Mouse (Mus musculus): ENCODE measurements around the gene Cbx5. TPM values are rescaled to one million over a fixed set of nuclear protein-coding genes. Genes with fewer than 3 reads are reported as not detected.

Cbx5 gene
- total and polyA plus RNA-seq, 3 experiments: 94.9 to 171 (median 128) TPM

- no peak overlapping the region for H3K4me2 ChIP-seq (ENCODE audit: insufficient read depth, low read depth, poor library complexity, severe bottlenecking)
- in situ Hi-C loops (cut with MboI; ENCODE audit: low pct_ligation_motif_present, low pct_unique_long_range_greater_than_20kb, low sequenced_read_pairs): no loop called here
Measured at GRCm38 (mm10) chr15:103245616-103246015, 6.0 kb upstream of the Cbx5 start.

GRCm38 (mm10) chr15:103242885-103243284 lies 3.3 kb upstream of the Cbx5 start:
- in situ Hi-C loops (cut with MboI; ENCODE audit: low pct_ligation_motif_present, low pct_unique_long_range_greater_than_20kb, low sequenced_read_pairs): no loop called here
- Histone ChIP-seq H3K9ac (ENCODE audit: insufficient read depth, low read depth) (peak overlapping the region; percentile 96), H3K79me2 (replicated peaks; ENCODE audit: control insufficient read depth, extremely low read depth, insufficient read depth, poor library complexity, severe bottlenecking) (peaks cover 53% of the 10 kb centered on the region), H3K4me1 (ENCODE audit: control insufficient read depth in 1 of 2, insufficient read depth in 2 of 2) (peaks cover 0 to 23% of the 10 kb centered on the region in 2 experiments; a peak in 2 of 4 replicates), H3K4me2 (ENCODE audit: insufficient read depth, low read depth, poor library complexity, severe bottlenecking) (peak overlapping the region; percentile 97), H3K4me3 (replicated peaks in 1 of 3; ENCODE audit: low read depth in 2 of 3, low read length in 2 of 3, poor library complexity in 1 of 3) (peak overlapping the region; percentile 59 to 77 (median 74)), H3K9me3 (replicated peaks; ENCODE audit: low read length) (no peaks in the 10 kb centered on the region), H3K36me3 (replicated peaks in 1 of 2; ENCODE audit: control insufficient read depth in 1 of 2, insufficient read depth in 1 of 2, low read length in 1 of 2) (peaks cover 48 to 62% of the 10 kb centered on the region in 2 experiments), H3K27me3 (replicated peaks) (no peaks in the 10 kb centered on the region), H3K27ac (ENCODE audit: insufficient read depth, low read depth) (no peak overlapping the region)
- dilution Hi-C loops (cut with MboI; ENCODE audit: extremely low pct_ligation_motif_present, extremely low pct_unique_long_range_greater_than_20kb, low sequenced_read_pairs): no loop called here
- DNase-seq (ENCODE audit: extremely low read depth): no peak
- TF ChIP-seq USF1 (IDR thresholded peaks at IDR 0.05; ENCODE audit: low read depth, low read length) (no peak), EP300 (IDR thresholded peaks at IDR 0.05; ENCODE audit: low read length) (no peak), POLR2AphosphoS2 (IDR thresholded peaks at IDR 0.05; ENCODE audit: low read depth, low read length) (peak; percentile 13; the same call in 1 of the 2 replicates), MXI1 (IDR thresholded peaks at IDR 0.05; ENCODE audit: low read depth, low read length) (0 out of 2 replicates have a peak, but pooled peaks have one; percentile 32), E2F4 (IDR thresholded peaks at IDR 0.05; ENCODE audit: insufficient replicate concordance, low read depth, low read length) (no peak), CHD1 (IDR thresholded peaks at IDR 0.05; ENCODE audit: low read depth, low read length) (no peak), KAT2A (IDR thresholded peaks at IDR 0.05; ENCODE audit: insufficient replicate concordance, low read length) (no peak), TCF12 (IDR thresholded peaks at IDR 0.05; ENCODE audit: low read depth, low read length) (no peak), ELF1 (IDR thresholded peaks at IDR 0.05; ENCODE audit: low read depth, low read length) (no peak), JUN (IDR thresholded peaks at IDR 0.05; ENCODE audit: insufficient read depth, low read depth, low read length) (no peak), POLR2A (IDR thresholded peaks at IDR 0.05; ENCODE audit: low read depth, low read length) (peak; percentile 17; the same call in 1 of the 2 replicates), ZNF384 (IDR thresholded peaks at IDR 0.05; ENCODE audit: low read depth, low read length) (no peak), TBP (conservative IDR thresholded peaks at IDR 0.05; ENCODE audit: low read depth, low read length) (no peak), MAFK (IDR thresholded peaks at IDR 0.05; ENCODE audit: insufficient replicate concordance, low read length) (no peak), MYC (IDR thresholded peaks at IDR 0.05; ENCODE audit: low read depth, low read length) (no peak), ETS1 (conservative IDR thresholded peaks at IDR 0.05; ENCODE audit: low read depth, low read length) (no peak), MAX (IDR thresholded peaks at IDR 0.05; ENCODE audit: low read length) (no peak), RAD21 (IDR thresholded peaks at IDR 0.05; ENCODE audit: low read depth, low read length) (no peak), JUND (conservative IDR thresholded peaks at IDR 0.05; ENCODE audit: low read depth, low read length) (no peak)

More at GRCm38 (mm10) chr15:103245616-103246015, 6.0 kb upstream of the Cbx5 start:
- dilution Hi-C loops (cut with MboI; ENCODE audit: extremely low pct_ligation_motif_present, extremely low pct_unique_long_range_greater_than_20kb, low sequenced_read_pairs): no loop called here
- Histone ChIP-seq H3K27ac (ENCODE audit: insufficient read depth, low read depth) (no peak overlapping the region), H3K4me1 (ENCODE audit: control insufficient read depth in 1 of 2, insufficient read depth in 2 of 2) (peaks cover 0 to 23% of the 10 kb centered on the region in 2 experiments; a peak in 2 of 4 replicates), H3K9ac (ENCODE audit: insufficient read depth, low read depth) (no peak overlapping the region), H3K4me3 (replicated peaks in 1 of 3; ENCODE audit: low read depth in 2 of 3, low read length in 2 of 3, poor library complexity in 1 of 3) (no peak overlapping the region), H3K9me3 (replicated peaks; ENCODE audit: low read length) (no peaks in the 10 kb centered on the region), H3K36me3 (replicated peaks in 1 of 2; ENCODE audit: control insufficient read depth in 1 of 2, insufficient read depth in 1 of 2, low read length in 1 of 2) (peaks cover 58 to 79% of the 10 kb centered on the region in 2 experiments), H3K27me3 (replicated peaks) (no peaks in the 10 kb centered on the region), H3K79me2 (replicated peaks; ENCODE audit: control insufficient read depth, extremely low read depth, insufficient read depth, poor library complexity, severe bottlenecking) (peaks cover 44% of the 10 kb centered on the region)
- TF ChIP-seq ZC3H11A (IDR thresholded peaks at IDR 0.05; ENCODE audit: low read depth, low read length): no peak
- TF ChIP-seq PAX5 (IDR thresholded peaks at IDR 0.05; ENCODE audit: low read length): no peak
- TF ChIP-seq CHD1 (IDR thresholded peaks at IDR 0.05; ENCODE audit: low read depth, low read length): 0 out of 2 replicates have a peak, but pooled peaks have one; percentile 72
- no peak for TF ChIP-seq RCOR1 (conservative IDR thresholded peaks at IDR 0.05; ENCODE audit: low read depth, low read length)
- peak; percentile 52; the same call in 1 of the 2 replicates for TF ChIP-seq POLR2A (IDR thresholded peaks at IDR 0.05; ENCODE audit: low read depth, low read length)
- no peak for TF ChIP-seq SMC3 (IDR thresholded peaks at IDR 0.05; ENCODE audit: low read depth, low read length)
- TF ChIP-seq POLR2AphosphoS2 (IDR thresholded peaks at IDR 0.05; ENCODE audit: low read depth, low read length): peak; percentile 88; the same call in 1 of the 2 replicates
- TF ChIP-seq TCF12 (IDR thresholded peaks at IDR 0.05; ENCODE audit: low read depth, low read length): no peak
- no peak for TF ChIP-seq MXI1 (IDR thresholded peaks at IDR 0.05; ENCODE audit: low read depth, low read length)
- TF ChIP-seq ZMIZ1 (IDR thresholded peaks at IDR 0.05; ENCODE audit: low read depth, low read length): peak; percentile 89
- TF ChIP-seq UBTF (IDR thresholded peaks at IDR 0.05; ENCODE audit: low read depth, low read length): no peak
- no peak for TF ChIP-seq CTCF (conservative IDR thresholded peaks at IDR 0.05 in 1 of 2, IDR thresholded peaks at IDR 0.05 in 1 of 2; ENCODE audit: low read depth in 2 of 2, low read length in 2 of 2)
- peak; percentile 43; the same call in 1 of the 2 replicates for TF ChIP-seq SIN3A (IDR thresholded peaks at IDR 0.05; ENCODE audit: low read length)
- TF ChIP-seq NELFE (IDR thresholded peaks at IDR 0.05; ENCODE audit: low read depth, low read length): 0 out of 2 replicates have a peak, but pooled peaks have one; percentile 35
- TF ChIP-seq BHLHE40 (IDR thresholded peaks at IDR 0.05; ENCODE audit: low read depth, low read length): no peak
- no peak for TF ChIP-seq MAX (IDR thresholded peaks at IDR 0.05; ENCODE audit: low read length)
- TF ChIP-seq TBP (conservative IDR thresholded peaks at IDR 0.05; ENCODE audit: low read depth, low read length): no peak
- no peak for TF ChIP-seq KAT2A (IDR thresholded peaks at IDR 0.05; ENCODE audit: insufficient replicate concordance, low read length)
- TF ChIP-seq USF2 (conservative IDR thresholded peaks at IDR 0.05; ENCODE audit: low read depth, low read length): no peak
- TF ChIP-seq JUN (IDR thresholded peaks at IDR 0.05; ENCODE audit: insufficient read depth, low read depth, low read length): no peak
- TF ChIP-seq ZKSCAN1 (IDR thresholded peaks at IDR 0.05; ENCODE audit: borderline replicate concordance, low read depth, low read length): no peak
- no peak for TF ChIP-seq RAD21 (IDR thresholded peaks at IDR 0.05; ENCODE audit: low read depth, low read length)
- TF ChIP-seq ELF1 (IDR thresholded peaks at IDR 0.05; ENCODE audit: low read depth, low read length): no peak
- no peak for TF ChIP-seq E2F4 (IDR thresholded peaks at IDR 0.05; ENCODE audit: insufficient replicate concordance, low read depth, low read length)
- TF ChIP-seq EP300 (IDR thresholded peaks at IDR 0.05; ENCODE audit: low read length): no peak
- no peak for TF ChIP-seq ZNF384 (IDR thresholded peaks at IDR 0.05; ENCODE audit: low read depth, low read length)
- no peak for TF ChIP-seq IRF4 (IDR thresholded peaks at IDR 0.05; ENCODE audit: low read depth, low read length)
- no peak for TF ChIP-seq USF1 (IDR thresholded peaks at IDR 0.05; ENCODE audit: low read depth, low read length)
- TF ChIP-seq MYC (IDR thresholded peaks at IDR 0.05; ENCODE audit: low read depth, low read length): no peak
- no peak for TF ChIP-seq JUND (conservative IDR thresholded peaks at IDR 0.05; ENCODE audit: low read depth, low read length)
- TF ChIP-seq GABPA (IDR thresholded peaks at IDR 0.05; ENCODE audit: insufficient replicate concordance, low read depth, low read length): no peak
- no peak for TF ChIP-seq MAFK (IDR thresholded peaks at IDR 0.05; ENCODE audit: insufficient replicate concordance, low read length)
- TF ChIP-seq NRF1 (IDR thresholded peaks at IDR 0.05; ENCODE audit: low read depth, low read length): no peak
- peak; percentile 33; the same call in 1 of the 2 replicates for TF ChIP-seq CHD2 (IDR thresholded peaks at IDR 0.05; ENCODE audit: low read length)
- no peak for TF ChIP-seq ETS1 (conservative IDR thresholded peaks at IDR 0.05; ENCODE audit: low read depth, low read length)
- TF ChIP-seq MEF2A (IDR thresholded peaks at IDR 0.05; ENCODE audit: borderline replicate concordance, low read depth, low read length): no peak
- TF ChIP-seq MAZ (IDR thresholded peaks at IDR 0.05; ENCODE audit: low read depth, low read length): no peak
- TF ChIP-seq HCFC1 (IDR thresholded peaks at IDR 0.05; ENCODE audit: low read depth, low read length): no peak
- no peak for DNase-seq (ENCODE audit: extremely low read depth)

Measured in CH12.LX (cell line).